Mouse (Mus musculus) lung, postnatal 10 days (tissue): ENCODE measurements around the gene Spata2l.
"Not testable (repeated sequence)": the region's sequence is repeated elsewhere in the genome, so short reads cannot be mapped to it uniquely, and the experiment has no call there.

Source experiments
- DNase-seq: peaks from one replicate; pipeline ENCODE4 v3.0.0; 2021

The Spata2l gene

GRCm38 (mm10) chr8:123235520-123236497 lies at the start of gene Spata2l:
Gene Spata2l (minus strand): TSS chr8:123236233.
- peak; percentile 90 for DNase-seq

DNA sequence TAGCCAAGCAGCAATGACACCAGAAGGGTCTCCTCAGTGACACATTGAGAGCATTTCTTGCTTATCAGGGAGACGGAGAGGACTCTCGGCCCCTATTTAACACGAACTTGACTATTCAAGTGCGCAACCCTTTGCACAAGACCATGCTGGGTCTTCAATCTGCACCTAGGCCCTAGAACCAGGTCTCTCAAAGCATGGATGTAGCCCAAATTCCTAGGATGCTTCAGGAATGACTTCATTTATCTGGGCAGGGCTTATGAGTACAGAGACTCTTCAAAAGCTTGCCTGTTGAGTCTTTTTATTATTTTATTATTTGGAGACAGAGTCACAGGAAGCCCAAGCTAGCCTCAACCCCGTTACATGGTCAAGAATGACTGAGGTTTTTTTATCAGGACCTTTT lies 48.5 kb upstream of the Spata2l start:
- DNase-seq, result no peak

- peak; percentile 16 for DNase-seq
Observed at GRCm38 (mm10) chr8:123283991-123284390, 48.0 kb upstream of the Spata2l start.

GRCm38 (mm10) chr8:123282994-123283393 lies 47.0 kb upstream of the Spata2l start:
- not testable (repeated sequence) for DNase-seq

DNA sequence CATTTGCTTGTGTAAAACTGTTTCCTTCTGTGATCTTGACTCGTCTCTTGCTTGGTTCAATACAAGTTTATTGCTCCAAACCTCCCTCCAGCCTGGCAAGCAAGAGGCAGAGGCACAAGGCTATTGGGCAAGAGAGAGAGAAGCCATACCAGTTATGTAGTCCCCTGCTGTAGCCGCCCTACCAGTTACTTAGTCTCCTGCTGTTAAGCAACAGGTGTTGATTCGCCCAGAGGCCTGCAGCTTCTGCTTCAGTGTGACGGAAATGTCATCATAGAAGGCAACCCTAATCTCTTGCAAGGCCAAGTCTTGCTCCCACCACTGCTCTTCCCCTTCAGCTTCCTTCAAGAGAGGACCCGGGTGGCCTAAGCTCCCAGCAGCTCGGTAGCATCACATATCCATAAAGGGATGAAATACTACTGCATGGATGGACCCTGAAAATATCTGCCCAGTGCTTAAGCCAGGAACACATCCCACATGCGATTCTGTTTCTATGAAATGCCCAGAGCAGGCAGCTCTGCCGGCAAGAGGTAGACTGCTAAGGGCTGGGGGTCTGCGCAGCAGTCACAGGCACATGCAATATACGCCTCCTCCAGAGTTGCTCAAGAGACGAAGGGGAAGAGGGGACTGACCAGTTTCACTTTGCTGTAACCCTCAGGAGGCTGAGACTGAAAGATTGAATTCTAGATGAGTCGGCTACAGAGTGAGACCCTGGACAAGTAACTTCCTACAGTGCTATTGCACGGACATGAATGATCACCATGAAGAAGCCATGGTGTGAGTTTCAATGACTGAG lies 44.5 kb upstream of the Spata2l start:
- DNase-seq, result no peak

- DNase-seq, result no peak
Observed at GRCm38 (mm10) chr8:123279828-123280227, 43.8 kb upstream of the Spata2l start.

DNA sequence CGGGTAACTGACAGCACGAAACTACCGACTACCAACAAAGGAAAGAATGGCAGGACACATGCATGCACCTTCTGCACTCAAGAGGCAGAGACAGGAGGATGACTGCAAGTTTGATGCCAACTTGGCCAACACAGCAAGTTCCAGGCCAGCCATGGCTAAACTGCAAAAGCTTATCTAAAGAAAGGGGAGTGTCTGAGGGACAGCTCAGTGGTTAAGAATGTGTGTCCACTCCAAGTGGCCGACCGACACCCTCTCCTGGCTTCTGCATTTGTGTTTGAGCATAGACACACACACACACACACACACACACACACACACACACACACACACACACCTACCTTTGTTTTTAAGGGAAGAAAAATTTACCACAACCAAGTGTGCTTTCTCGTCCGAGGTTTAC lies 42.4 kb upstream of the Spata2l start:
- no peak for DNase-seq

- no peak for DNase-seq
Observed at GRCm38 (mm10) chr8:123275096-123275495, 39.1 kb upstream of the Spata2l start.

DNA sequence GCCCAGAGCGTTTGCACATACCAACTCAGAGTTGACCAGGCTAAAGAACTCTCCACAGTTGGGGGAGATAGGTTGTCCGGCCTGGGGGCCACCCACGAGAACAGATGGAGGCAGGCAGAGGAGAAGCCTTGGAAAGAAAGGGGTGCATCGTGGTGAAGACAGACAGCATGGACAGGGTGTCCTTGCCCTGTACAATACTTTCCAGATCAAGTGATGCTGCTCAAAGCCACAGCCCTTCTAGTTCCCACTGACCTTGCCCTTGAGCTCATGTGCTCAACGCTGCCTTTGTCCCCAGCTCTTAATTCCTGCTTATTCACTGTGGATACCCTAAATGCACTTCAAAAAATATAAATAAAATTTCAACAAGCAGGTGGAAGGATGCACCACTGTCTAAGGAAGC lies 38.4 kb upstream of the Spata2l start:
- no peak for DNase-seq

DNA sequence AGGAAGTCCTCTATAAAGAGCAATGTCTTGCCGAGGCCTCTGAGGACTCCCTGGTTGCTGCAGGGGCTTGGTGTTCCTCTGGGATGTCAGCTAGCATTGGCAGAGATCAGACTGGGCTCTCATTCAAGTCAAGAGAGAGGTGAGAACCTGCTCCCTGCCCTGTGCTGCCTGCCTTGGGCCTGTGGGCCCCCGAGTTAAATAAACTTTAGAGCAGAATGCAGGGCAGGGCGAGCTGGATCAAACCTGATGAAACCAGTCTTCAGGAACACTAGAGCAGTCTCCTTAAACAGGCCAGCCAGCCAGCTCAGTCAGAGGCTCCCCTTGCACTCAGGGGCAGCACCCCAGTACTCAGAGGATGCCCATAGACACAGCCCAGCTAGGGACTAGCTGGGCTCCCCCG lies 35.9 kb upstream of the Spata2l start:
- DNase-seq, result no peak

GRCm38 (mm10) chr8:123271147-123271546 lies 35.1 kb upstream of the Spata2l start:
- DNase-seq, result no peak

- no peak for DNase-seq
Observed at GRCm38 (mm10) chr8:123267926-123268656, 32.1 kb upstream of the Spata2l start.

GRCm38 (mm10) chr8:123257593-123257992 lies 21.6 kb upstream of the Spata2l start:
- not testable (repeated sequence) for DNase-seq

DNA sequence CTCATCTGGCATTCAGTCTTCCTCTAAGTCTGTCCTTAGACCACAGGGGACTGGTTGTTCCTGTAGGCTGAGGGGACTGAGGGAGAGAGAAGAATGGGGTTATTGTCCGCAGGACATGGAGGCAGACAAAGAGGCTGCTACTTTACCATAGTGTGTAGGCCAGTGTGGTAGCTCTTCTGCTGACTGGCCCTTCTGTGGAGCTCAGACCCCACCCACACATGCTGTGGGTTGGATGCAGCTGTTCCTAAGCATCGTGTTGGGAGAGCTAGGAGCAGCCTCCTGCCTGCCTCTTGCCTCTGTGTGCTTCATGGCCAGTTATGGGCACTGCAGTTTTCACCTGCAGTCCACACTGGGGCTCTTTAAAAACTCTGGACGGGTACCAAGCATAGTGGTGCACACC lies 21.1 kb upstream of the Spata2l start:
- DNase-seq, result no peak

DNA sequence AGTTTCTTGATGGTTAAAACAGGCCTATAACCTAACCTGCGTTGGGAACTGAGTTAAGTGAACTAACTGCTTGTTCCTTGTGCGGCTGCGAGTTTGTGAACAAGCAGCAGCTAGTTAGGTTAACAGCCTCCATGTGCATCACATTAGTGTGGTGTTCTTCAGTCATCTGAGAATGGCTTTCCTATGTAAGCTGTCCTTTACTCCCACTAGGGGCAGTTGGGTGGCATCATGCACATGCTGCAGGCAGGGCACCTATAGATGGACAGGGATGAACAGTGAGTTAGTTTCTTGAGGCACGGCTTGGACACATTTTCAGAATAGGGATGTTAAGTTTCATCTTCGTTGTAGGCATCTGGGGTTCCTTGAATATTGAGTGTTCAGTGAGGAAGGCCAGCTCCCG lies 19.1 kb upstream of the Spata2l start:
- no peak for DNase-seq

DNA sequence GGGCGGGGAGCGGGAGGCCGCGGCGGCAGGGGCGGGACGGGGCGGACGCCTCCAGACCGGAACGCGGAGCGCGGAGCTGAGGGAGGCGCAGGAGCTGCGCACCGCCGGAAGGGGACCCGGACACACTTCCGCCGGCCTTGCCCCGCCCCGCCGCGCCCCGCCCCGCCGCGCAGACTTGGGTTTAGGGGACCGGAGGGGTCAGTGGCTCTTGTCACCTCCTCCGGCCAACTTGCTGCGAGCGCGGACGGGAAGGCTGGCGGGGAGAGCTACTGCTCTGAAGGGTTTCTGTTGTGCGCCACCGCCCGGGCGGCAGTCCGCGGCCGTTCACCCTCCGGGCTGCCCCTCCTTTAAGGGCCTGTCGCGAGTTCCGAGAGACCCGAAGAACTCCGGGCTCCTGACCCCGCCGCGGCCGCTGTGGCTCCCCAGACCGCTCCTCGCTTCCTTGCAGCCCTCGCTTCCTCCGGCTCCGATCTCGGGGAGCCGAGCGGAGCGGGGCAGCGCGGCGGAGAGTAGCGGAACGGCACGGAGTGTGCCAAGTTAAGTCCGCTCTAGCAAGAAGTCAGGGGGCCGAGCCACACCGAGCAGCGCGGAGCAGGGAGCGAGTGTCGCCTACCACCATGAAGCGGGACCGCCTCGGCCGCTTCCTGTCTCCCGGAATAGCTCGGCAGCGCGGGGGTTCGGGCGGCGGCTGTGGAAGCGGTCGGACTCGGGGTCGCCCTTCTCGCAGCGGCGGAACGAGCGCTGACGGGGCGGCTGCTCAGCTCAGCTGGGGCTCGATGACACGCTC lies 18.3 kb upstream of the Spata2l start, which contains the start of the genes Zfp276 and Vps9d1:
TSS of gene Zfp276 (plus strand) at position 97 of the 787 bp plus-strand sequence.
TSS of gene Vps9d1 (minus strand) at position 250 of the 787 bp plus-strand sequence.
- peak; percentile 91 for DNase-seq

GRCm38 (mm10) chr8:123253451-123254098 lies 17.5 kb upstream of the Spata2l start:
- DNase-seq, result peak; percentile 20

GRCm38 (mm10) chr8:123252925-123253324 lies 16.9 kb upstream of the Spata2l start:
- DNase-seq, result no peak

DNA sequence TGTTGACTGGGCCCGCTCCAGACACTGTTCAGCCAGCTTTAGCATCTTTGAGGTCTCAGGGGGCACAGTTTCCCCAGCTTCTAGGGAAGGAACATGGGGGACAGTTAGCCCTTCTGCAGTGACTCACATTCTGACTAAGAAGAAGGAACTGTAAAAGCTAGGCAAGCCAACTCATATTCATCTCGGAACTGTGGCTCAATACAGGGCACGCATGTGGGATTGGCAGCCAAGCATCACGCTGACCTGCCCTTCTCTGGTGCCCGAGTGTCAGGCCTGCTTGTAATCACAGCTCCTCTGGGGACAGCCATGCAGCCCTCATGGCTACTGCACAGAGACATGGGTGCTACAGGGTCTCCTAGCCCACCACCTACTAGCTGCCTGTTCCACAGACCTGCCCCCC lies 14.9 kb upstream of the Spata2l start:
- no peak for DNase-seq

GRCm38 (mm10) chr8:123248596-123248995 lies 12.6 kb upstream of the Spata2l start:
- no peak for DNase-seq

GRCm38 (mm10) chr8:123247748-123248147 lies 11.7 kb upstream of the Spata2l start:
- no peak for DNase-seq
